Mouse (Mus musculus) liver, embryonic 14.5 days (tissue): ENCODE data around the gene Rasl11a. TPM values are rescaled to one million over a fixed set of nuclear protein-coding genes. Genes with fewer than 3 reads are reported as not detected.

Experiments
- ATAC-seq: fragments of 200-750 bp; cut with Nextera tagmentation; 2 replicates; pipeline ENCODE4 v1.8.0; 2017; ENCODE audit warnings: moderate number of reproducible peaks, mild to moderate bottlenecking, moderate library complexity; ENCODE audit not compliant: insufficient read depth
- DNase-seq, 3 experiments: peaks; one replicate each; pipeline ENCODE4 v3.0.0-alpha.2; 2012 to 2013; ENCODE audit warnings: low read depth in 3 of 3, low spot score in 3 of 3
- H3K27ac ChIP-seq: fragments of 300-500 bp; sonication (generic); 2 replicates; pipeline ENCODE4 v1.5.1; 2014; ENCODE audit warnings: moderate library complexity, mild to moderate bottlenecking, control low read depth, inconsistent platforms
- H3K27me3 ChIP-seq: fragments of 300-500 bp; sonication (generic); 2 replicates; pipeline ENCODE4 v1.6.1; 2014; ENCODE audit warnings: mild to moderate bottlenecking, low read length, moderate library complexity; ENCODE audit not compliant: control insufficient read depth, insufficient read depth
- H3K36me3 ChIP-seq: fragments of 300-500 bp; sonication (generic); replicated peaks from 2 replicates; pipeline ENCODE4 v1.6.1; 2014; ENCODE audit warnings: low read depth; ENCODE audit not compliant: control insufficient read depth, insufficient read depth
- H3K4me1 ChIP-seq, 2 experiments: fragments of 200-500 bp in 1 of 2; fragments of 300-500 bp in 1 of 2; sonication (generic) in 1 of 2; replicated peaks; 2 replicates each; pipeline ENCODE4 v1.6.1; 2012 to 2014; ENCODE audit warnings: antibody characterized with exemption in 1 of 2, inconsistent platforms in 1 of 2, low read length in 1 of 2; ENCODE audit not compliant: control insufficient read depth in 2 of 2, insufficient read depth in 2 of 2
- H3K4me2 ChIP-seq: fragments of 300-500 bp; sonication (generic); 2 replicates; pipeline ENCODE4 v1.6.1; 2014; ENCODE audit warnings: low read depth, mild to moderate bottlenecking, control low read depth, moderate library complexity
- H3K4me3 ChIP-seq, 2 experiments: fragments of 200-500 bp in 1 of 2; fragments of 300-500 bp in 1 of 2; sonication (generic) in 1 of 2; 2 replicates each; pipeline ENCODE4 v1.5.1; 2012 to 2014; ENCODE audit warnings: low read depth in 2 of 2, low read length in 2 of 2, mild to moderate bottlenecking in 2 of 2, control low read depth in 1 of 2, inconsistent platforms in 1 of 2, moderate library complexity in 1 of 2; ENCODE audit not compliant: insufficient read depth in 1 of 2
- H3K9ac ChIP-seq: fragments of 300-500 bp; sonication (generic); replicated peaks from 2 replicates; pipeline ENCODE4 v1.6.1; 2014; ENCODE audit warnings: mild to moderate bottlenecking, control low read depth, moderate library complexity
- H3K9me3 ChIP-seq: fragments of 300-500 bp; sonication (generic); 2 replicates; pipeline ENCODE4 v1.6.1; 2016; ENCODE audit warnings: low read length, mixed read lengths; ENCODE audit not compliant: control insufficient read depth
- CTCF ChIP-seq: IDR thresholded peaks from 2 replicates; pipeline ENCODE4 v1.5.1; 2016; ENCODE audit warnings: antibody characterized with exemption, low read depth, control low read depth
- EP300 ChIP-seq: IDR thresholded peaks from 2 replicates; pipeline ENCODE4 v1.6.1; 2016; ENCODE audit warnings: antibody characterized with exemption, low read depth
- WGBS: fragments of 180-500 bp; shearing (Covaris S2); extraction: QIAGEN DNeasy Blood & Tissue Kit; methylation state at CpG from one replicate; pipeline ENCODE4 v1.1.7; 2014; ENCODE audit not compliant: insufficient replicate concordance; 5-methylcytosine and 5-hydroxymethylcytosine counted together
- polyA plus RNA-seq, 2 experiments: library from polyadenylated mRNA; depleted of rRNA in 1 of 2; stranded (reverse) in 1 of 2; unstranded in 1 of 2; fragments of >200 nt; fragmentation: Nextera tagmentation in 1 of 2; extraction: Ambion mirVana in 1 of 2; gene quantifications; 2 replicates each; pipeline versions ENCODE4 v1.2.1 to v1.2.3; 2012 to 2014

Gene Rasl11a
- polyA plus RNA-seq, 2 experiments, result 0.94 TPM

GRCm38 (mm10) chr5:146861588-146861987 is 16.7 kb downstream of the Rasl11a start:
- Histone ChIP-seq H3K9ac (no peak overlapping the region), H3K36me3 (no peaks in the 10 kb centered on the region), H3K9me3 (no peaks in the 10 kb centered on the region), H3K4me3 (no peak overlapping the region), H3K4me2 (no peak overlapping the region), H3K4me1 (peaks cover 11 to 18% of the 10 kb centered on the region in 2 experiments), H3K27ac (no peak overlapping the region), H3K27me3 (no peaks in the 10 kb centered on the region)
- ATAC-seq, result no peak
- TF ChIP-seq CTCF (no peak), EP300 (no peak)
- DNase-seq, result no peak
- 56% methylated on average over 7 of the region's 7 CpGs for WGBS

GRCm38 (mm10) chr5:146865511-146865910 is 20.6 kb downstream of the Rasl11a start:
- Histone ChIP-seq H3K9ac (no peak overlapping the region), H3K27ac (no peak overlapping the region; the same call in 1 of the 2 replicates), H3K27me3 (no peaks in the 10 kb centered on the region), H3K36me3 (no peaks in the 10 kb centered on the region), H3K4me3 (no peak overlapping the region), H3K9me3 (no peaks in the 10 kb centered on the region), H3K4me2 (no peak overlapping the region), H3K4me1 (peaks cover 27 to 35% of the 10 kb centered on the region in 2 experiments)
- no peak for TF ChIP-seq CTCF
- TF ChIP-seq EP300, result no peak
- ATAC-seq (no peak), DNase-seq (no peak)
- WGBS, result 50% methylated on average over 4 of the region's 4 CpGs

- Histone ChIP-seq H3K36me3 (no peaks in the 10 kb centered on the region), H3K9me3 (no peaks in the 10 kb centered on the region), H3K27ac (peak overlapping the region; percentile 70), H3K4me2 (peak overlapping the region; percentile 58), H3K4me3 (no peak overlapping the region), H3K4me1 (peaks cover 27 to 33% of the 10 kb centered on the region in 2 experiments), H3K27me3 (no peaks in the 10 kb centered on the region), H3K9ac (0 out of 2 replicates have a peak overlapping the region, but pooled peaks have one; percentile 21)
- ATAC-seq (peak; percentile 72), DNase-seq (peak; percentile 58 to 73 (median 69))
- TF ChIP-seq CTCF, result no peak
- peak; percentile 76 for TF ChIP-seq EP300
- 16% methylated on average over 2 of the region's 2 CpGs for WGBS
These were observed 21.4 kb downstream of the Rasl11a start for GRCm38 (mm10) chr5:146866277-146866676.

- peak overlapping the region; percentile 58 for H3K4me2 ChIP-seq
- DNase-seq (peak; percentile 57 to 81 (median 61)), ATAC-seq (peak; percentile 83)
- peak overlapping the region; percentile 10 to 21 for H3K4me3 ChIP-seq
- peaks cover 27 to 33% of the 10 kb centered on the region in 2 experiments for H3K4me1 ChIP-seq
- H3K9me3 ChIP-seq, result no peaks in the 10 kb centered on the region
- peak overlapping the region; percentile 15; the same call in 1 of the 2 replicates for H3K9ac ChIP-seq
- no peaks in the 10 kb centered on the region; the same call in 1 of the 2 replicates for H3K27me3 ChIP-seq
- peak overlapping the region; percentile 27 for H3K27ac ChIP-seq
- 3% methylated on average over 19 of the region's 19 CpGs for WGBS
- TF ChIP-seq EP300 (peak; percentile 50), CTCF (no peak)
- no peaks in the 10 kb centered on the region for H3K36me3 ChIP-seq
These were observed 22.5 kb downstream of the Rasl11a start for GRCm38 (mm10) chr5:146867246-146867945.

- Histone ChIP-seq H3K9me3 (no peaks in the 10 kb centered on the region), H3K27ac (no peak overlapping the region), H3K9ac (no peak overlapping the region), H3K36me3 (no peaks in the 10 kb centered on the region), H3K27me3 (no peaks in the 10 kb centered on the region; the same call in 1 of the 2 replicates), H3K4me1 (peaks cover 27 to 33% of the 10 kb centered on the region in 2 experiments), H3K4me2 (peak overlapping the region; percentile 58), H3K4me3 (peak overlapping the region in 1 of 2 experiments; percentile 21; a peak in 1 of 4 replicates)
- DNase-seq (no peak), ATAC-seq (no peak; the same call in 1 of the 2 replicates)
- 12% methylated on average over 4 of the region's 4 CpGs for WGBS
- TF ChIP-seq EP300 (no peak), CTCF (no peak)
These were observed 23.1 kb downstream of the Rasl11a start for GRCm38 (mm10) chr5:146867946-146868314.
